Mouse (Mus musculus) myocyte (in vitro differentiated cells): ENCODE measurements around the gene Jph2.
A peak's percentile ranks its signal among the peaks of the same experiment; 100 is the strongest.

Experiments
- CEBPB ChIP-seq: IDR thresholded peaks from 2 replicates; pipeline ENCODE4 v1.6.1; 2011; ENCODE audit warnings: mild to moderate bottlenecking, moderate library complexity; ENCODE audit not compliant: poor library complexity, insufficient read depth, severe bottlenecking
- E2F4 ChIP-seq: IDR thresholded peaks from one replicate; pipeline ENCODE4 v1.6.1; 2011; ENCODE audit warnings: mild to moderate bottlenecking, control low read depth, moderate library complexity; ENCODE audit not compliant: insufficient read depth
- POLR2AphosphoS2 ChIP-seq: IDR thresholded peaks from one replicate; pipeline ENCODE4 v1.6.1; 2011; ENCODE audit warnings: low read depth, control low read depth; ENCODE audit not compliant: insufficient read length
- TCF12 ChIP-seq: IDR thresholded peaks from one replicate; pipeline ENCODE4 v1.6.1; 2011; ENCODE audit warnings: mild to moderate bottlenecking, control low read depth; ENCODE audit not compliant: poor library complexity, insufficient read depth, severe bottlenecking

GRCm38 (mm10) chr2:163375468-163375867 is 22.3 kb downstream of the Jph2 start:
- peak; percentile 65 for TF ChIP-seq POLR2AphosphoS2
- TF ChIP-seq E2F4 = no peak
- TF ChIP-seq CEBPB = no peak
- no peak for TF ChIP-seq TCF12
